Mouse (Mus musculus): Measurements from ENCODE around the gene Ehd2.

Ehd2 gene

DNA sequence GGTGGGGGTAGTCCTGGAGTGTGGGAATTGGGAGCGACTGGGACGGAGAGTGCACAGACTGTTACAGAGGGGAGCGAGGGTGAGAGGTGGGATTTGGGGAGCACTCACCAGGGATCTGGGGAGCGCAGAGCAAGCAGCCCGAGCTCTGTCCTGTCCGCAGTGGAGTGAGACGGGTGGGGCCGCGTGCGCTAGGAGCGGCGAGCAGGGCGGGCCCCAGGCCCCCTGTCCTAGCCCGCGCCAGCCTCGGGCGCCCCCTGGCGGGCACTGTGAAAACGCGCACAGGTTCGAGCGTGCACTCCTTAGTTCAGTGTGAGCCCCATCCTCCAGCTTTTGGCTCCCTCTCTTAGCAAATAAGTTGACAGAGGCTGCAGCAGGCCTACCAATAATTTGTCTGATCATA is at the start of gene Ehd2:
Gene Ehd2 (minus strand): TSS at position 256 of the 400 bp plus-strand sequence.
- peak; percentile 64 to 87 for DNase-seq

DNA sequence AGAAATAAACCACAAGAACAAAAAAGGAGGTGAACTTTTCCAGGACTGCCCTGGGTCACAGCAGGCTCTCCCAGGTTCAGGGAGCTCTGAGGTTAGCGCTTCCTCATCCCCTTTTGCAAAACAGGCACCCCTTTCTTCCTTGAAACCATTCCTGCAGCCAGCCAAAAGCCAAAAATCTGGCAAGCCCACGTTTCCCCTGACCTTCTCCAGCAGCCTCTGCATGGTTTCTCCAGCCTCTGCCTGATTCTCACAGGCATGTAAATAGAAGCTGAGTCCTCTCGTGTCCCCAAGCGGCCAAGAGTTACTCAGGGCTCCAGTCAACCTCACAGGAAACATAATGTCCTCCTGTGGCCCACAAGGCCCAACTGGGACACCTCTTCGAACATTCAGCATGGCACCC is 48.0 kb upstream of the Ehd2 start:
- DNase-seq: no peak

DNA sequence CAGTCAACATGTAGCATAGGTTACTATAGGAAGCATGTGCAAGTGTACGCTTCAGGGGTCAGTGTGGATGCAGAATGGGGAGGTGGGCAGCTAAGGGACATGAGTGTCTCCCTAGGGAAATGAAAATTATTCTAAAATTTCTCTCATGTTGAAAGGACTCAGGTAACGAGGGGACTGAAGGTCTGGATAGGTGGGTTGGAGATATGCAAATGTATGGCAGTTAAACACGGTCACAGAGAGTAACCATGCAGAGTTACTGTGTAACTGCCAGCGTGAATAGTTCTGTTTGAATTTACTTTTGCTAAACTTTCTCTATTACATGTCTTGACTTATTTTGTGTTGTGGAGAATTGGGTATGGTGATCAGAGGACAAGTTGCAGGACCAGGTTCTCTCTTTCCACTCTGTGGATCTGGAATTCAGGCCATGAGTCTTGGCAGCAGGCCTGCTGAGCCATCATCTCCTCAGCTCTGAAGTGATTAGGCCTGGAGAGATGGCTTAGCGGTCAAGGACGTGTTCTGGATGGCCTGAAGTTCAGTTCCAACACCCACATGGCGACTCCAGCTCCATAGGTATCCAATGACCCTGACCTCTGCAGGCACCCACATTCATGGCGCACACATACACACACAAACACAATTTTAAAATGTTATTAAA is 47.3 kb upstream of the Ehd2 start:
- peak; percentile 79 to 83 for DNase-seq

DNA sequence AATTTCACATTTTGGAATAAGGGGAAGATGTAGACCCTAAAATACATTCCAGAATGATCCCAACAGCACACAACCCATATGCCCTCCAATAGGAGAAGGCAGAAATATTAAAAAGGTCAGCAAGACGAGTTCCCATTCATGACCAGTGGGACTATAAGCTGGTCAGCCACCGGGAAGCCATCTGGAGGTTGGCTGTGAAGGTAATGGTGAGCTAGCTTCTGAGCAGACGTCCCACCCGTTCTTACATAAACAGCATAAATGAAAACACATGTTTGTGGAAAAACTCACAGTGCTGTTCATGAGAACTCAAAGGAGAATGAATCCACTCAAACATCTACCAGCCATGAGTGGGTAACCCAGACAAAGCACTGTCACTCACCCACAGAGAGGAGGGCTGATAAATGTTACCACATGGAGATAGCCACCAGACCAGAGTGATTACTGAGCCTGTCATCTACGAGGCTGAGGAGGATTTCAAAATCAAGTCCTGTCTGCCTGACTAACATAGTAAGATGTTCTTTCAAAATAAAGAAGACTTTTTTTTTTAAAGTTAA is 46.4 kb upstream of the Ehd2 start:
- no peak for DNase-seq

DNA sequence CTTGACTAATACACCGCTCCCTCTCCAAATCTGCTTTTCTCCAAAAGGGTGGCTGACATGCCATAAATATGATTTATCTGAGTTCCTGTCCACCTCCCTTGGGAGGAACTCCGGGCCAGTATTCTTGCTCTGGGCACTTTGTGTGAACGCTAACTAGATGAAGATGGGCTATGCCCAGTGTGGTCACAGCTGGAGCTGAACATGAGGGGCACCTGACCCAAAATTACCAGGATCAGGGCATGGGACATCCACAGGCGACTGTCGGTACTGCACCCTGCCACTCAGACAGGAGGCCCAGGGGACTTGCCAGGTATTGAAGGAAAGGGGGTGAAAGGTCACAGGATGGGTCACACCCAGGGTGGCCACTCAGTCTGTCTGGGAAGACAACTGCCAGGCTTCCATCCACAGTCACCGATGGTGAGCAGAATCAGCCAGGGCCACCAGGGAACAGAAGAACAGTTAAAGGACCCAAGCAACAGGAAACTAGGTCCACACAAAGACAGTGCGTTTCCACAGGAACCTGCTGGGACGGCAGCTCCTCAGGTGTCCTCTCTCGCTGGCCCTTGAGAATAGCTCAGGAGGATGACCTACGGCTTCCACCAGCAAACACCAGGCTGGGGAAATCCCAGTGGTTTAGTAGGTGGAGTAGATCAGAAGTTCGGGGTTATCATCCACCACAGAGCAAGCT is 45.4 kb upstream of the Ehd2 start:
- peak; percentile 53 to 78 for DNase-seq

DNA sequence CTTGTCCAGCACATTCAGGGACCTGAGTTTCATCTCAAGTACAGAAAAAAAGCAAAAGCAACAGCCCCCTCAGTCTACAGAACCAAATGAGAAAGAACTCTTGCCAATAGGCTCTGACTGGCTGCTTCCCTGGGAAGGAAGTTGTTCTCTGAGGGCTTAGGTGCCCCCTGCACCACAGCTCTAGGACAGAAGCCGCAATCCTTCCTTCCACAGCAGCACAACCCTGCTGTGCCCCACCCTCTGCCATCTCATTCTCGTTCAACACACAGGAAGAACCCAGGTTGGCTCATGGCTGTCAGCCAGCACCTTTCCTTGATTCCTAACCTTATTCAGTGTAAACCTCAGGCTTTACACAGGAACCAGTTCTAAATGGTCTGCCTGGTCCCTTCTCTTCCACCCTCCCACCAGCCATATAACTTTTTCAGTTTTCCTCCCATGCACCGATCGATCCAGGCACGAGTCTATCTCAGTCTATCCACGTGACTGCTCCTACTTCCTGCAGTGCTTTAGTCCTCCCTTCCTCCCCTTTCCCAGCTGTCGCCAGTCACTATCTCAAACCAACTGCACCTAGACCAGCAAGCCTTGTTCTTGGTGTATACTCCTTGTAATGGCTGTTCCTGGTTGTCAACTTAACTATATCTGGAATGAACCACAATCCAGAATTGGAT is 44.2 kb upstream of the Ehd2 start:
- DNase-seq: peak in 1 of 2 experiments; percentile 26

DNA sequence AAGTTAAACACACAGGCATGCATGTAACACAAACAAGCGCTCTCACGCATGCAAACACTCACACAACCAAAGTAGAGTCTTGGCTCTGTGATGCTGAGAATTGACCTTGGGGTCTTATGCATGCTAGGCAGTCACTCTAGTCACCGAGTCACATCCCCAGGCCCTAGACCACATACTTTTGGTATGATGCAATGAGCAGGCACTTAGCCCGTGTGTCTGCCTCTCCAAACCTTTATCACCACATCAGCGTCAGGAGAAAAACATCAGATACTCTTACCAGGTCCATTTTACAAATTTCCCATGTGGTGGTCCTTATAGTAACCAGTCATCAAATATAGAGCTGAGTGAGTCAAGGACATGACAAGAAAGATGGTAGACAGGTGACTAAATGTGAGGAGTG is 43.3 kb upstream of the Ehd2 start:
- no peak for DNase-seq

DNA sequence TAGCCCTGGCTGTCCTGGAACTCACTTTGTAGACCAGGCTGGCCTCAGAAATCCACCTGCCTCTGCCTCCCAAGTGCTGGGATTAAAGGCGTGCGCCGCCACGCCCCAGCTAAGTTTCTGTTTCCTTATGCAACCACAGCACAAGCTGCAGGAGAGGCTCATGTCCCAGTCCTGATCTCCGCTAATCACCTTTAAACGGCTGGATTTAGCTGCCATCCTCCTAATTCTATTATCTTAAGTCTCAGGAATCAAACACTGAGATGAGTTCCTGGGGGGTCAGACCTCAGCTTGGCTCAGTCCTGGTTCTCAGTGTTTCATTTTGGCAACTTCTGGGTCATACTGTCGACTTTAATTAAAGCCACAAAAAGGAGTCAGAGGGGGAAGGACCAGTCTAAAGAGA is 42.3 kb upstream of the Ehd2 start:
- no peak for DNase-seq

DNA sequence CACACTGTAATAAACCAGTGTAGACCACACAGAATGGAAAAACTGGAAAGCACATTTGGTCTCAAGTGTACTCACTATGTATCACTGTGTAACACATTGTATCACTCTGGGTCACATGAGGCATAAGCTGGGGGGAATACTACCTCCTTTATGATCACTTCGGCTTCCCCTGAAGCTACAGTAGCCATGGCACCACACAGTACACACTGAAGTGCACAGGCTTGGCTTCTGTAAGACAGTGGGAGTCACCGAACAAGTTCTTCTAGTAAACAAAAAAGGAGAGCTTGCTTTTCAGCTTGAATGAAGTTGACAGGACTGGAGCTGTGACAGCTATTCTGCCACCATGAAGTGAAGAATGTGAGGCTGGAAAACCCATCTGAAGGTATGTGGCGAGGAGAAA is 37.7 kb upstream of the Ehd2 start:
- no peak for DNase-seq

DNA sequence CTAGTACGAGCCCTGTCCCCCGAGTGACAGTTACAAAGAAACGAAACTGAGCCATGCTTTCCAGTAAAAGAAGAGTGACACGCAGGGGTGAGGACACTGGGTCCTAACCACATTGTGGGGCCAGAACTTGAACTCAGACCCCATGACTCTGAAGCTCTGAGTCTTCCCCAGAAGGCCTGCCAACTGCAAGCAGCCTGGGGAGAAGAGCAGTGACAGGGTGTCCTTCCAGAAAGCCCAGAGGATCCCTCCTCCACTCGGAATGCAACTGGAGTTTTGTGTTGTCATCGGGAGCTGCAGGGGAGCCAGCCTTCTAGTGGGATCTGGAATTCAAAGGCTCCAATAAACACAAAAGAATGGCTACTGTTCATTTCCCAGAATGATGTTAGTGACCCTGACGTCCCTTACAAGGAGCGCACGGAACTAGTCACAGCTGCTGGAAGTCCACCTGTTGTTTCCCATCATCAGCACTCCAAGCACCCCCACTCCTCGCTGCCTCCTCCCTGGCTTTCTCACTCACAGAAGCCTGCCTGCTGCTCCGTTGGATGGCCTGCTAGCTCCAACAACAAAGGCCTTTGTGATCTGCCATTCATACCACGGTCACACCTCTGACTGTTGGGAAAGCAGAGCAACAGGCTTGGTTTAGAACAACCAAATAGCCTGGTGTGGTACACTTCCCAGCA is 37.0 kb upstream of the Ehd2 start:
- DNase-seq: peak in 1 of 2 experiments; percentile 46

DNA sequence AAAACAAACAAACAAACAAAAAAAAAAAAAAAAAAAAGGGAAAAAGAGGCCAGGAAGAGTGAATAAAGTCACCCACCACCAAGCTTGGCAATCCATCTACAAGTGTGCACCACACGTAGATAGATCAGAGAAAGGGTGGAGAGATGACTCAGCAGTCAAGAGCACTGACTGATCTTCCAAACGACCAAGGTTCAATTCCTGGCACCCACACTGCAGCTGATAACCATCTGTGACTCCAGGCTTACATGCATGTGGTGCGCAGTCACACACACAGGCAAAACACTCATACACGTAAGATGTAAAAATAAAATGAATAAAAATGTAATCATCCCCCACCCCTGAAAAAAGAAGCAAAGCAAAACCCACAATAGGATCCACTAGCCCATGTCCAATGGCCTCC is 35.7 kb upstream of the Ehd2 start:
- DNase-seq: no peak

DNA sequence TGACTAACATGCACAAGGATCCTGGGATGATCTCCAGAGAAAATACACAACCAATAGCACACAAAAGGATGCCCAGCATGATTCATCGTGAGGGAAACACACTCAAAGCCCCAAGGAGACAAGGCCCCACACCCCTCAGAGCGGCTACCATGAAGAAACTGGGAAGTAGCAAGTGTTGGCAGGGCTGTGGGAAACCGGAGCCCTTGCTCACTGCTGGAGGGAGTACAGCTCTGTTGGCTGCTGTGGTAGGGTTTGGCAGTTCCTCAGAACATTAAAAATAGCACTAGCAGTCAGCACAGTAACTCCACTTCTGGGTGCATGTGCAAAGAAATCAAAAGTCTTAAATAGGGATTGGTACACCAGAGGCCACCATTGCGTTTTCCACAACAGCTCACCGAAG is 34.8 kb upstream of the Ehd2 start:
- DNase-seq: peak; percentile 34 to 35

DNA sequence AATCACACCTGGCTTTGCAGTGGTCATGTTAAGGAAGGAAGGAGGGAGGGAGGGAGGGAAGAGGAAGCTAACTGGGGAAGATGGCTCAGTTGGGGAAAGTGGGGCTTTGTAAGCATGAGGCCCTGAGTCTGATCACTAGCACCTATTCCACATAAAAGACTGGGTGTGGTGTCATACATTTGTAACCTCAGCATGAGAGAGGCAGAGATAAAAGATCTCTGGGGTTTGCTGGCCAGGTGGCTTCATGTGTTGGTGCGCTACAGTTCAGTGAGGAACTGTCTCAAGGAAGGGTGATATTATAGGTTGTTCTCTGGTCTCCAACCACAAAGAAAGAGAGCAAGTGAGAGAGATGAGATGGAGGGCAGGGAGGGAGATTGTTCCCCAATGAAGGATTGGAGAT is 34.3 kb upstream of the Ehd2 start:
- DNase-seq: no peak

DNA sequence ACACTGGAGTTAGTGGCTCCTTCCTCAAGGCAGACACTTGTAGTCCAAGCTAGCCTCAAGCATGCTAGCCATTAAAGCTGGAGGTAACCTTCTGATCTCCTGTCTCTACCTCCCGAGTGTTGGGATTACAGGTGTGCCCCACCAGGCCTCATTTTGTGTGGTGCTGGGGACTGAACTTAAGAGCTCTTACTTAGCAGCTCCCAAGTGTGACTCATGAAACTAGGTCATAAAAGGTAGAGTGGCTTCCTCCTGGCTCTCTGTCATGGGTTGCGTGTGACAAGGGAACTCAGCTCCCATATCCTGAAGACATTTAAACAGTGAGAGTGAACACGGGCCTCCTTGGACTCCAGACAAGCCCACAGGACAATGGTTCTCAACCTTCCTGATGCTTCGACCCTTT is 26.4 kb upstream of the Ehd2 start:
- DNase-seq: no peak

DNA sequence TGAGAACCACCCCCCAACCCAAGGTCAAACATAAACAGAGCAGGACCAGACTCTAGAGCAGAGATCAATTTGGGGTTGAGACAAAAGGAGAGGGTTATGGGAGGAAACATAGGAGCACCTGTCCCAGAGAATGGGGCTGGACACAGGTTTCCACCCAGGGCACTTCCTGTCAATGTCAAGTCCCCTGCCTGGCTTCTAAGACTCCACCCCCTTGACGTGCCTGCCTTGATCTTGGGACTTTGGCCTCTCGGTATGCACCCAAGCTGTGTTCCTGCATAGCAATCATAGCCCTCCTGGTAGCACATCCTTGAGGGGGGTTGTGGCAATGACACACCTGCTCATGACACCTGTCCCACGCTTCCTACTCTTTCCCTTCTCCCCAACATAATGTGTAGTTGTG is 25.8 kb upstream of the Ehd2 start:
- DNase-seq: peak; percentile 80 to 90

DNA sequence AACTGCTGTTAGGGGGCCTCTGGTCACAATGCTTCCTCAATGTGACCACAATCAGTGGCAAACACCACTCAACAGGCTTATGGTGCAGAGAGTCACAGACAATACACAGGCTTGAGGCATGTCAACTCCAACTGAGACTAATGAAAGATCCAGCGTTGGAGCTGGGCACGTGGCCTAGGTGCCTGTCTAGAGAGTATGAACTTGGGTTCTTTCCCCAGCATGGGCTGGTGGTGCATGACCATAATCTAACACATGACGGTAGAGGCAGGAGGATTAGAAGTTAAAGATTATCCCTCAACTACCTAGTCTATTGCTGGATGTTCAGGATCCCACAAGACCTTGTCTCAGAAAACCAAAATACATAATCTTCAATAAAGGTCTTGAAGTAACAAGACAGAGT is 24.4 kb upstream of the Ehd2 start:
- peak; percentile 59 to 61 for DNase-seq

DNA sequence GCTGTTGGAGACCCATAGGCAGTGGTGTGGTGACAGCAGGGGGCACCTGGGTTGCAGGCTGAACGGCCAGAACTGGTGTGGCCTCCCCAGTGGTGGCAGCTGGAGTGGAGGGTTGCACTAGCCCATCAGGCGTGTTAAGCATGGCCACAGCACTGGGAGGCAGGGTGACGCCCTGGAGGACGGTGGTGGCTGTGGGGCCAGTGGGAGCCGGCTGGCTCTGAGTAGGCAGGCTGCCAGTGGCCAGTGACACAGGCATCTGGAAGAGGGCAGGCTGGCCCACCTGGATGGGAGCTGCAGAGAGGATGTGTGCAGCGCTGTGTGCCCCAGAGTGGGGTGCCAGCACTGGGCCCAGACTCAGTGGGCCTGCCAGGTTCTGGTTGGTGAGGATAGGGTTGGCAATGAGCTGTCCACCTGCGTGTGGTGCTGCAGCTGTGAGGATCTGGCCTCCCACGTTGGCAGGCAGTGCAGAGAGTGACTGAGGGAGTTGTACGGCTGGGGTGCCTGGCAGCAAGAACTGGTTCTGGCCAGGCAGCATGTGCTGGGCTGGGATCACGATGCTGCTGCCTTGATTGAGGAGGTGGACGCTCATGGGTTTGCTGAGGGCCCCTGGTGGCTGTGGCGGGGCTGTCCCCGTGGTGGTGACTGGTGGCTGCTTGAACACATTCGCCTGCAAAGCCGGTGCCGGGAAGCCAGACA is 20.4 kb upstream of the Ehd2 start:
- DNase-seq: peak; percentile 42 to 58

DNA sequence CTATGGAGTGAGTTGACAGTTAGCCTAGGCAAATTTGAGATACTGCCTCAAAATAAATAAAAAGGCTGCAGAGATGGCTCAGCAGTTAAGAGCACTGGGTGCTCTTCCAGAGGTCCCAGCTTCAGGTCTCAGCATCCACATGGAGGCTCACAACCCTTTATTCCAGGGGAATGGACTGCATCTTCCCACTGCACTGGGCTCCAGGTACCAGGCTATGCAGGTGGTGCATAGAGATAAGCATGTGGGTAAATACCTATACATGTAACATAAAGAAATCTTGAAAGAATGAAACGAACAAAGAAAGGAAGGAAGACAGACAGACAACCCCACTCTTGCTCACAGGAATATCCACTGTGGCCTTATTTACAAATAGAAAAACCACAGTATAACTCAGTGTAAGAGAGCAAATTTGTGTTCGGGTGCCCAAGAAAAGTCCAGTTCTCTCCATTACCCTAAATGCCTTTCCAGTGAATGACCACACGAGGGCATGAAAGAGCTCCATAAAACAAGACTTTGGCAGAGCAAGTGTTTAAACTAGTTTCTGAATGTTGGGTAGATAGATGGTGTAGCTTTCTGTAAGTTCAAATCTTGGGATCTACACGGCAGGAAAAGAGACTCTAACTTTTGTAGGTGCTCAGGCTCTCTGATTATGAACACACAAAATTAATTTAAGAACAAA is 15.5 kb upstream of the Ehd2 start:
- peak in 1 of 2 experiments; percentile 44 for DNase-seq

DNA sequence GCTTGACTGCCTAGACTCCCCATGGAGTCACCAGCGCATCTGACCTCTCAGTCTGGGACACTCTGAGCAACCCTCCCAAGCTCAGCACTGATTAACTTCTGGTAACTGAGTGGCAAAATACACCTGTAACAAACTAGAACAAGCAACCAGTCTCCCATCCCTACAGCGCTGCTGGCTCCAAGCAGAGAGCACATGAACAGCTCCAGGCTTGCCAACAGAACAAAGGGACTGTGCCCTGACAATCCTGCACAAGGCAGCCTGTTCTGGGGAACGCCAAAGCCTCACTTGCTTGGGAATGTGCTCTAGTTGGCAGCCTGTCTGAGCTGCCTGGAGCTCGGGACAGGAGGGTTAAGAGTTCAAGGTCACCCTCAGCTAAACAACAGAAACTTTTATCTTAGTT is 14.2 kb upstream of the Ehd2 start:
- peak; percentile 81 to 91 for DNase-seq

DNA sequence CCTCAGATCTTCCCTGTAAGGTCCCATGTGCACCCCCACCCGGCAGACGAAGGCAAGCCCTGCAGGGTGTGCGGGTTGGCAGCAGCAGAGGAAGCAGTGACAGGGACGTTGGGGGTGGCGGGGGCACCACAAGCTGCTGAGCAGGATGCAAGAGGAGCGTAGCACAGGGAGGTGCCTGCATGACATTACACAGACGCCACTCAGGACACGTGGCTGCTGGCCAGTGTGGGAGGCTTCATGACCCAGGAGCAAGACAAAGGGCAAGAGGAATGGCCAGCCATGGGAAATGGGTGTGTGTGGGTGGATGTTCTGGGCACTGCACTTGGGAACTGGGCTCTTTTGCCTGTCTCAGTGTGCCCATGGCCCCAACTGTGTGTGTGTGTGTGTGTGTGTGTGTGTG is 12.9 kb upstream of the Ehd2 start:
- peak; percentile 81 to 89 for DNase-seq

DNA sequence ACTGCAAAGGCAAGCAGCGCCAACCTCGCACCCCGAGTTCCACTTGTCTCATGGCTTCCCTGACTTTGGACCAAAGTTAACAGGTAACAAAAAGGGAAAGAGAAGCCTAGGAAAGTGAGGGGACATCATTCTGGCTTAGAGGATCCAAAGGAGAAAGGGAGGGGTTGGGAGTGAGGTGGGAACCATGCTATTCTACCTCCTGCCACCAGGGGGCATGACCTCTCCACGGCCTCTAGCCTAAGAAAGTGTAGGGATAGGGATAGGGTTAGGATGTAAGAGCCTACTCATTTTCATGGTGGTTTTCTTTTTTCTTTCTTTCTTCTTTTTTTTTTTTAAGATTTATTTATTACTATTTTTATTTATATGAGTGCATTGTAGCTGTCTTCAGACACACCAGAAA is 8.5 kb upstream of the Ehd2 start:
- DNase-seq: peak in 1 of 2 experiments; percentile 80

DNA sequence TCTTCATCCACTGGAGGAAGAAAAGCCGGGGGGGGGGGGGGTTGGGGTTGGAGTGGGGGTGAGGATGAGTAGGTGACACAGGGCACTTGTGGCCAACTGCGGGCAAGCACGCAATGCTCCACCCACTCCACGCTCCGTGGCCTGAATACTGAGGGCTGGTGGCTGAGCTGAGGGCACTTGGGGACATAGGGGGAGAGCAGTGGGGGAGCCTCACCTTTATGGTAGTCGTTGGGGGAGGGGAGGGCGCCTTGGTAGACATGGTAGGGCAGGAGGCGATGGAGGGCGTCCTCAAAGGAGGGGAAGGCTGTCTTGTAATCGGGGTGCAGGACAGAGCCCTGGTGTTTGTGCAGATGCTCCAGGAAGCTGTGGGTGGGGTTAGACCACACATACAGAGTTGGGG is 8.1 kb upstream of the Ehd2 start:
- no peak for DNase-seq

Measured in kidney, postnatal 36 days (tissue).